Mouse (Mus musculus): ENCODE data around the gene Kcnma1. TPM values are rescaled to one million over a fixed set of nuclear protein-coding genes. Genes with fewer than 3 reads are reported as not detected.

The Kcnma1 gene
- polyA plus RNA-seq, 1 experiment: 75.1 TPM

GRCm38 (mm10) chr14:24020718-24021117 lies 6.4 kb upstream of the Kcnma1 start:
- WGBS: 64% methylated on average over 4 of the region's 4 CpGs
- Histone ChIP-seq H3K4me3 (ENCODE audit: insufficient read depth, low read depth, low read length) (no peak overlapping the region), H3K4me1 (ENCODE audit: control insufficient read depth, insufficient read depth, low read length) (peaks cover 3% of the 10 kb centered on the region; the same call in 1 of the 2 replicates), H3K27ac (ENCODE audit: insufficient read depth, low read depth, low read length) (no peak overlapping the region)
- TF ChIP-seq POLR2A (IDR thresholded peaks at IDR 0.05; ENCODE audit: insufficient read depth, low read depth, low read length) (no peak), CTCF (IDR thresholded peaks at IDR 0.05; ENCODE audit: insufficient read depth, low read depth, low read length) (no peak)

DNA sequence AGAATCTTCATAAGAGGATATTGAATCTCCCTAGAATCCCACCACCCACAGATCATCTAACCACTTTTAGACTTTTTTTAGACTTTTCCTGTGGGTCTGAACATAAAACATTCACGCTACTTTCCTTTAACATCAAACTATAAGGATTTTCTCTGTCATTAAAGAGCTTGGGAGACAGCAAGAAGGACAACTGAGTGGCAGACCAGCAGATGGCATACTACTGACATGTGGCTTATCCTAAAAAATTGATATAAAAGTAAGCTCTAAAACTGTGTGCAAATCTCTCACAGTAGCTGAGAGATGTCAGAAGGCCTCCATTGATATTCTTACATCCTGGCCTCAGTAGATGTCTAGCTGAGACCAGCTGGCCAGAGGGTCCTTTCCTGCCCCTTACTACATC lies 4.3 kb downstream of the Kcnma1 start:
- H3K4me3 ChIP-seq (ENCODE audit: insufficient read depth, low read depth, low read length): no peak overlapping the region
- H3K27ac ChIP-seq (ENCODE audit: insufficient read depth, low read depth, low read length): no peak overlapping the region
- no peak for TF ChIP-seq CTCF (IDR thresholded peaks at IDR 0.05; ENCODE audit: insufficient read depth, low read depth, low read length)
- no peak for TF ChIP-seq POLR2A (IDR thresholded peaks at IDR 0.05; ENCODE audit: insufficient read depth, low read depth, low read length)
- H3K4me1 ChIP-seq (ENCODE audit: control insufficient read depth, insufficient read depth, low read length): peaks cover 5% of the 10 kb centered on the region; the same call in 1 of the 2 replicates
- WGBS: 90% methylated on average over 1 of the region's 1 CpGs

DNA sequence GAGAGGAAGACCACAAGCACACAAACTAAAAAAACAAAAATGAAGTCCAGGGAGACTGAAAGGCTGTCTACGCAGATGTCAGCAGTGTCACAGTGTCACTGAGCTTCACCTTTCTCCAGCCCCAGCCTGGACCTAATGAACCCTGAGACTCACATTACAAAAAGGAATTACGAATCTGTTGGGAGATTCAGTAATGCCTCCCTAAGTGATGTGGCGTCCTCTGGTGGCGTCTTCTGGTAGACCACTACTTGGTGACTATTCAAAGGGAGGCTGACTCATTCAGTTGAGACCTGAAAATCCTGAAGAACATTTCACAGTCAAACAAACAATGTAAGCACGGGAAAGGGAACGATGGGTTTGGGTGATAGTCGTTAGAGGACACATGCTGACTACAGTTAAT lies 6.0 kb downstream of the Kcnma1 start:
- Histone ChIP-seq H3K4me3 (ENCODE audit: insufficient read depth, low read depth, low read length) (no peak overlapping the region), H3K27ac (ENCODE audit: insufficient read depth, low read depth, low read length) (no peak overlapping the region), H3K4me1 (ENCODE audit: control insufficient read depth, insufficient read depth, low read length) (peaks cover 5% of the 10 kb centered on the region; the same call in 1 of the 2 replicates)
- TF ChIP-seq CTCF (IDR thresholded peaks at IDR 0.05; ENCODE audit: insufficient read depth, low read depth, low read length): no peak
- TF ChIP-seq POLR2A (IDR thresholded peaks at IDR 0.05; ENCODE audit: insufficient read depth, low read depth, low read length): no peak
- 7% methylated on average over 7 of the region's 7 CpGs for WGBS

DNA sequence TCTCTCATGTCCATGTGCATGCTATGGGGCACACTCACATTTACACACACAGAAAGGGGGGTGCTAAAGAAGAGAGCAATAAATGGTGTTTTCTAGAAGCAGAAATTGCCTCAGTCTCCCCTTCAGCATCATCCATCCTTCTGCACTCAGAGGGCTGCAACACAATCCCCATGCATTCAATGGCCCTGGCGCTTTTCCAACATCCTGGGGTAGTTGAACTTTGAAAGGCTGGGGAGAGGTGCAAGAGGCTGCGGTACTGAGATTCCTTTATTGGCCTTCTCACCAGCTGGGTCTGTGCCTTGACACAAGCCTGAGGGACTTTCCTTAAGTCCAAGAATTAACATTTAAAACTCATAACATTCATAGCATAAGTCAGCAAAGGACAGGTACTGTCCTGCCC lies 8.0 kb downstream of the Kcnma1 start:
- peaks cover 8% of the 10 kb centered on the region; the same call in 1 of the 2 replicates for H3K4me1 ChIP-seq (ENCODE audit: control insufficient read depth, insufficient read depth, low read length)
- TF ChIP-seq POLR2A (IDR thresholded peaks at IDR 0.05; ENCODE audit: insufficient read depth, low read depth, low read length) (no peak), CTCF (IDR thresholded peaks at IDR 0.05; ENCODE audit: insufficient read depth, low read depth, low read length) (no peak)
- no peak overlapping the region for H3K27ac ChIP-seq (ENCODE audit: insufficient read depth, low read depth, low read length)
- H3K4me3 ChIP-seq (ENCODE audit: insufficient read depth, low read depth, low read length): no peak overlapping the region
- 78% methylated on average over 2 of the region's 2 CpGs for WGBS

DNA sequence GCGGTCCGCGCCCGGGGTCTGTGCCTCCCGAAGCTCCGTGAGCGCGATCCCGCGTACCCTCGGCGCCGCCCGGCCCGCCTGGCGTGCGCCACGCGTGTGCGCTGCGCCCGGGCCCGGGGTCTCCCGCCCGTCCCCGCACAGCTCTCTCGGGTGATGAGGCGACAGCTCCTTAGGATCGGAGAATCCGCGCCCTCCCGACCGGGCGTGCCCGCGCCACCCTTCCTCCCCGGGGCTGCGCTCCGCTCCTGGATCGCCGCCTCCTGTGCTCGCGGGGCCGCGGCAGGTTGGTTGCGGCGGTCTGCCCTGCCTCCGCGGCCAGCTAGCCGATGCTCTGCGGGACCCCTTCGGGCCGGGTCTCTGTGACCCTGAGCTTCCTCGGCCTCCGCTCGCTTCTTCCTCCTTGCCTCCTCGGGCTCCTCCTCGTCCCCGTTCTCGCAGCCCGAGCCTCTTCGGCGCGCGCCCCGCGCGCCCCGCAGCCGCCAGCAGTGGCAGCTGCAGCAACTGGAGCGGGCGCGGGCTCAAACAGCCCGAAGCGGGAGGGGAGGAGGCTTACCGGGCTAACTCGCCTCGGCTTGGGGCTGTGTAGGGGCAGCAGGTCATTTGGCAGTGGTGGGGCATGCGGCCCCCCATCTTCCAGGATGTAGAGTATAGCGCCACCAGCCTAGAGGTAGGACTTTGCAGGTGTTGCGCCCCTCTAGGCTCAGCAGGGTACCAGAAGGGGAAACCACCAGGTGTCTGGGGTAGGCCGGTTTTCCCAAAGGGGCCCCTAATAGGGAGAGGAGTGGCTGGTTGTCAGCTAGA lies 9.6 kb downstream of the Kcnma1 start:
- H3K27ac ChIP-seq (ENCODE audit: insufficient read depth, low read depth, low read length): peak overlapping the region; percentile 71
- TF ChIP-seq CTCF (IDR thresholded peaks at IDR 0.05; ENCODE audit: insufficient read depth, low read depth, low read length) (peak; percentile 39; the same call in 1 of the 2 replicates), POLR2A (IDR thresholded peaks at IDR 0.05; ENCODE audit: insufficient read depth, low read depth, low read length) (0 out of 2 replicates have a peak, but pooled peaks have one; percentile 24)
- WGBS: under 1% methylated on average over 82 of the region's 82 CpGs
- H3K4me1 ChIP-seq (ENCODE audit: control insufficient read depth, insufficient read depth, low read length): peaks cover 8% of the 10 kb centered on the region; the same call in 1 of the 2 replicates
- peak overlapping the region; percentile 62 for H3K4me3 ChIP-seq (ENCODE audit: insufficient read depth, low read depth, low read length)

GRCm38 (mm10) chr14:24003450-24004381 lies 10.6 kb downstream of the Kcnma1 start:
- peak overlapping the region; percentile 62 for H3K4me3 ChIP-seq (ENCODE audit: insufficient read depth, low read depth, low read length)
- peaks cover 13% of the 10 kb centered on the region for H3K4me1 ChIP-seq (ENCODE audit: control insufficient read depth, insufficient read depth, low read length)
- peak overlapping the region; percentile 47 for H3K27ac ChIP-seq (ENCODE audit: insufficient read depth, low read depth, low read length)
- WGBS: 1% methylated on average over 76 of the region's 85 CpGs
- no peak for TF ChIP-seq CTCF (IDR thresholded peaks at IDR 0.05; ENCODE audit: insufficient read depth, low read depth, low read length)
- TF ChIP-seq POLR2A (IDR thresholded peaks at IDR 0.05; ENCODE audit: insufficient read depth, low read depth, low read length): peak; percentile 55

- Histone ChIP-seq H3K4me1 (ENCODE audit: control insufficient read depth, insufficient read depth, low read length) (peaks cover 18% of the 10 kb centered on the region), H3K27ac (ENCODE audit: insufficient read depth, low read depth, low read length) (peak overlapping the region; percentile 33; the same call in 1 of the 2 replicates), H3K4me3 (ENCODE audit: insufficient read depth, low read depth, low read length) (peak overlapping the region; percentile 62)
- TF ChIP-seq POLR2A (IDR thresholded peaks at IDR 0.05; ENCODE audit: insufficient read depth, low read depth, low read length) (no peak), CTCF (IDR thresholded peaks at IDR 0.05; ENCODE audit: insufficient read depth, low read depth, low read length) (no peak)
- WGBS: 38% methylated on average over 5 of the region's 5 CpGs
These were observed 11.6 kb downstream of the Kcnma1 start for GRCm38 (mm10) chr14:24002647-24003046.

DNA sequence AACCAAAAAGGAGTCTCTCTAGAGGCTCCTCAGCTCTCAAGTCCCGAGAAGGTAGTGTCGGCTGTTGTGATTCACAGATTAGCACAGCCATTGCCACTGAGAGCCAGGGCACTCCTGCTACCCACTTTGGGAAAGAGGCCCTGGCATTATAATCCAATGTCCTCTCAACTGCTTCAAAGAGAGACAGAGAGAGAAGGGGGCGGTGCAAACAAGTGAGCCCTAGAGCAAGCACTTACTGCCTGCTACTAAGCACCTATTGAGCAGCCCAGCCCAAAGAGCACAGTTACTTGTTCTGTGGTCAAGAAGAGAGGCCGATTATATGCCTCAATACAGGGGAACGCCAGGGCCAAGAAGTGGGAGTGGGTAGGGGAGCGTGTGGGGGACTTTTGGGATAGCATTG lies 16.4 kb downstream of the Kcnma1 start:
- Histone ChIP-seq H3K4me3 (ENCODE audit: insufficient read depth, low read depth, low read length) (no peak overlapping the region), H3K4me1 (ENCODE audit: control insufficient read depth, insufficient read depth, low read length) (peaks cover 22% of the 10 kb centered on the region), H3K27ac (ENCODE audit: insufficient read depth, low read depth, low read length) (no peak overlapping the region)
- WGBS: 78% methylated on average over 6 of the region's 6 CpGs
- TF ChIP-seq POLR2A (IDR thresholded peaks at IDR 0.05; ENCODE audit: insufficient read depth, low read depth, low read length) (no peak), CTCF (IDR thresholded peaks at IDR 0.05; ENCODE audit: insufficient read depth, low read depth, low read length) (no peak)

Data from olfactory bulb, adult 2 months (tissue).